21 mouse cellular contexts compared by ENCODE assay signal in the genomic region with DNA sequence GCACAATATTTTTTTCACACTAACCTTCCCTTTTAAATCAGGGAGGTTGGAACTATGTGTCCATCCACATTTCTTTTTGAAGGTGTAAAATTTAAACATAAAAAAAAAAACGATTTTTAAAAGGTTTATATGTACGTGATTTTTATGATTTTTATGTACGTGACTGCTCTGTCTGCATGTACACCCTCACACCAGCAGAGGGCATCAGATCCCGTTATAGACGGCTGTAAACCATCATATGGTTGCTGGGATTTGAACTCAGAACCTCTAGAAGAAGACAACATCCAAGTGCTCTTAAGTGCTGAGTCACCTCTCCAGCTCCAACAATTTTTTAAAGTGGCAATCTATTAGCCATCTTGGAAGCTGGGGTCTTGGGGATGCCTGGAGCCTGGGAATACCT.
A peak's percentile ranks its signal among the peaks of the same experiment; 100 is the strongest.
DNase-seq lines count a peak whose midpoint lies in the region; ATAC-seq and TF ChIP-seq lines count a peak whose summit lies in the region.
"Had no signal": no experiment of that assay in that cellular context is flagged by ENCODE, and none has a peak within 500 bp of the region (broad histone marks: within the 10 kb centered on the region; RNA-seq: fewer than 3 reads in every experiment).

No protein-coding gene starts in this region.

- 88% methylated on average over 5 of the region's 5 CpGs for WGBS in forebrain, postnatal 0 days
- WGBS in forebrain, embryonic 16.5 days, result 96% methylated on average over 5 of the region's 5 CpGs

- no peak for ATAC-seq in forebrain, postnatal 0 days
- no peak for ATAC-seq in forebrain, embryonic 16.5 days
- ATAC-seq: intestine, embryonic 16.5 days; midbrain, embryonic 15.5 days had no signal

- peak; percentile 40; the same call in 1 of the 2 replicates for TF ChIP-seq CTCF in forebrain, postnatal 0 days (IDR thresholded peaks at IDR 0.05; ENCODE audit: low read depth)
- peak; percentile 74 for TF ChIP-seq CTCF in layer of hippocampus, adult 2 months (conservative IDR thresholded peaks at IDR 0.05)

- no peaks in the 10 kb centered on the region for H3K4me1 ChIP-seq in forebrain, postnatal 0 days (ENCODE audit: insufficient read depth)
- H3K4me1 ChIP-seq in forebrain, embryonic 16.5 days (replicated peaks; ENCODE audit: control insufficient read depth, insufficient read depth, low read length), result no peaks in the 10 kb centered on the region
- H3K4me1 ChIP-seq: embryonic facial prominence, embryonic 15.5 days; heart, embryonic 13.5 days; limb, embryonic 15.5 days; lung, embryonic 15.5 days; midbrain, embryonic 15.5 days; stomach, embryonic 15.5 days had no signal

- no peak overlapping the region for H3K9ac ChIP-seq in forebrain, postnatal 0 days
- no peak overlapping the region for H3K9ac ChIP-seq in forebrain, embryonic 16.5 days (replicated peaks; ENCODE audit: low read depth, low read length)
- H3K9ac ChIP-seq: embryonic facial prominence, embryonic 15.5 days; heart, embryonic 13.5 days; limb, embryonic 15.5 days; lung, embryonic 15.5 days; midbrain, embryonic 15.5 days; stomach, embryonic 15.5 days had no signal

- H3K9me3 ChIP-seq in forebrain, postnatal 0 days (ENCODE audit: low read length), result no peaks in the 10 kb centered on the region
- no peaks in the 10 kb centered on the region for H3K9me3 ChIP-seq in forebrain, embryonic 16.5 days (ENCODE audit: control insufficient read depth, low read length)
- H3K9me3 ChIP-seq: embryonic facial prominence, embryonic 15.5 days; forebrain, embryonic 10.5 days; heart, embryonic 13.5 days; limb, embryonic 15.5 days; lung, embryonic 15.5 days; midbrain, embryonic 15.5 days; stomach, embryonic 15.5 days had no signal

- H3K27ac ChIP-seq in forebrain, postnatal 0 days (ENCODE audit: low read depth, low read length), result no peak overlapping the region
- no peak overlapping the region for H3K27ac ChIP-seq in forebrain, embryonic 16.5 days (ENCODE audit: low read length)
- H3K27ac ChIP-seq in layer of hippocampus, adult 2 months, result no peak overlapping the region
- H3K27ac ChIP-seq: embryonic facial prominence, embryonic 15.5 days; forebrain, embryonic 10.5 days; heart, embryonic 13.5 days; limb, embryonic 15.5 days; lung, embryonic 15.5 days; midbrain, embryonic 15.5 days; stomach, embryonic 15.5 days had no signal

- no peak for DNase-seq in forebrain, postnatal 0 days
- no peak for DNase-seq in layer of hippocampus, adult 2 months (ENCODE audit: low spot score in 2 of 2)
- no peak for DNase-seq in layer of hippocampus, postnatal 10 days (ENCODE audit: low spot score in 2 of 2)
- DNase-seq in thymus, postnatal 4 days, result peak; percentile 11
- no peak for DNase-seq in thymus, postnatal 14 days
- no peak for DNase-seq in ovary, postnatal 36 days (ENCODE audit: low spot score)
- DNase-seq in ovary, postnatal 14 days (ENCODE audit: low spot score), result no peak
- DNase-seq: cerebellum, adult 9-11 months; embryo, embryonic 11 days; kidney, postnatal 14 days; layer of hippocampus, adult 9-11 months; thymus, postnatal 25 days had no signal

- H3K4me2 ChIP-seq in forebrain, postnatal 0 days (ENCODE audit: low read depth), result no peak overlapping the region
- no peak overlapping the region for H3K4me2 ChIP-seq in forebrain, embryonic 16.5 days (ENCODE audit: low read length)
- H3K4me2 ChIP-seq: embryonic facial prominence, embryonic 15.5 days; heart, embryonic 13.5 days; limb, embryonic 15.5 days; lung, embryonic 15.5 days; midbrain, embryonic 15.5 days; stomach, embryonic 15.5 days had no signal

- peaks cover 58% of the 10 kb centered on the region for H3K36me3 ChIP-seq in forebrain, postnatal 0 days (ENCODE audit: insufficient read depth)
- H3K36me3 ChIP-seq in forebrain, embryonic 16.5 days (ENCODE audit: control insufficient read depth, insufficient read depth), result peaks cover 25% of the 10 kb centered on the region

- H3K27me3 ChIP-seq in forebrain, postnatal 0 days (ENCODE audit: insufficient read depth, low read length), result no peaks in the 10 kb centered on the region
- H3K27me3 ChIP-seq in forebrain, embryonic 16.5 days (replicated peaks; ENCODE audit: control insufficient read depth, insufficient read depth, low read length), result no peaks in the 10 kb centered on the region
- H3K27me3 ChIP-seq: embryonic facial prominence, embryonic 15.5 days; heart, embryonic 13.5 days; limb, embryonic 15.5 days; lung, embryonic 15.5 days; midbrain, embryonic 15.5 days; stomach, embryonic 15.5 days had no signal

- no peak overlapping the region for H3K4me3 ChIP-seq in forebrain, postnatal 0 days (ENCODE audit: low read depth, low read length)
- H3K4me3 ChIP-seq in forebrain, embryonic 16.5 days (replicated peaks; ENCODE audit: low read length), result no peak overlapping the region
- H3K4me3 ChIP-seq in layer of hippocampus, adult 2 months, result no peak overlapping the region
- H3K4me3 ChIP-seq: embryonic facial prominence, embryonic 15.5 days; forebrain, embryonic 10.5 days; heart, embryonic 13.5 days; limb, embryonic 15.5 days; lung, embryonic 15.5 days; midbrain, embryonic 15.5 days; stomach, embryonic 15.5 days had no signal
